Mouse (Mus musculus): ENCODE results near the gene Smcr8. TPM values are rescaled to one million over a fixed set of nuclear protein-coding genes. Genes with fewer than 3 reads are reported as not detected.

The Smcr8 gene
- total and polyA plus RNA-seq, 3 experiments, result 17.0 to 20.5 TPM; not detected in 1

DNA sequence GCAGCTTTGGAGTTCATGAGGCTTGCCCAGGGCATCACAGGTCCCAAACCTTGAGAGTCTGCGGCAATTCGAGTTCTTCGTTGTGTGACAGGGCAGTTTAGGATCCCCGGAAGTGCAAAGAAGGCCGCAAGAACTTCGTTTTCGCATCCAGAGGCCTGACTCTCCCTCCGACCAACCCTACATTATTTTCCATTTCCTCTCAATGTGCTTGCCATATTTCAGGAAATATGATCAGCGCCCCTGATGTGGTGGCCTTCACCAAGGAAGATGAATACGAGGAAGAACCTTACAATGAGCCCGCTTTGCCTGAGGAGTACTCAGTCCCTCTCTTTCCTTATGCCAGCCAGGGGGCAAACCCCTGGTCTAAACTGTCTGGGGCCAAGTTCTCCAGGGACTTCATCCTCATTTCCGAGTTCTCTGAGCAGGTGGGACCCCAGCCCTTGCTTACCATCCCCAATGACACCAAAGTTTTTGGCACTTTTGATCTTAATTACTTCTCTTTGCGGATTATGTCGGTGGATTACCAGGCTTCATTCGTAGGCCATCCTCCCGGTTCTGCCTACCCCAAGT lies 562 bp downstream of the Smcr8 start:
- Histone ChIP-seq H3K36me3 (ENCODE audit: control insufficient read depth in 1 of 2, insufficient read depth in 2 of 2, low read length in 2 of 2) (peaks cover 0 to 67% of the 10 kb centered on the region in 2 experiments; a peak in 2 of 4 replicates), H3K9me3 (replicated peaks; ENCODE audit: insufficient read depth, low read length) (no peaks in the 10 kb centered on the region)

GRCm38 (mm10) chr11:60779673-60780189 lies 2.4 kb downstream of the Smcr8 start:
- H3K4me3 ChIP-seq (ENCODE audit: control insufficient read depth in 1 of 2, insufficient read depth in 1 of 2, low read depth in 2 of 2, low read length in 2 of 2), result peak overlapping the region; percentile 43 to 57
- H3K9ac ChIP-seq (ENCODE audit: control insufficient read depth, low read depth, low read length, poor library complexity, severe bottlenecking), result peak overlapping the region; percentile 20
- H3K36me3 ChIP-seq (ENCODE audit: control insufficient read depth in 1 of 2, insufficient read depth in 2 of 2, low read length in 2 of 2), result peaks cover 2 to 55% of the 10 kb centered on the region in 2 experiments; a peak in 2 of 4 replicates
- no peaks in the 10 kb centered on the region for H3K27me3 ChIP-seq (ENCODE audit: control insufficient read depth in 1 of 2, insufficient read depth in 2 of 2, low read length in 2 of 2)
- no peak overlapping the region for H3K27ac ChIP-seq (ENCODE audit: control insufficient read depth, low read depth, low read length)
- H3K79me2 ChIP-seq (ENCODE audit: control insufficient read depth, insufficient read depth, low read length, poor library complexity), result peaks cover 84% of the 10 kb centered on the region
- peaks cover 2 to 52% of the 10 kb centered on the region in 2 experiments for H3K4me1 ChIP-seq (ENCODE audit: control insufficient read depth in 1 of 2, insufficient read depth in 2 of 2, low read length in 2 of 2)
- DNase-seq (ENCODE audit: low read depth, low spot score), result no peak
- TF ChIP-seq MAFK (IDR thresholded peaks at IDR 0.05; ENCODE audit: borderline replicate concordance, low read depth, low read length) (no peak), TBP (IDR thresholded peaks at IDR 0.05; ENCODE audit: low read depth, low read length) (no peak), TAL1 (IDR thresholded peaks at IDR 0.05; ENCODE audit: low read length) (no peak), GABPA (IDR thresholded peaks at IDR 0.05; ENCODE audit: low read depth, low read length) (no peak), MAX (IDR thresholded peaks at IDR 0.05; ENCODE audit: low read length) (no peak)
- H3K9me3 ChIP-seq (replicated peaks; ENCODE audit: insufficient read depth, low read length), result no peaks in the 10 kb centered on the region

More for the DNA sequence above, 562 bp downstream of the Smcr8 start:
- DNase-seq (ENCODE audit: low read depth, low spot score), result no peak
- Histone ChIP-seq H3K9ac (ENCODE audit: control insufficient read depth, low read depth, low read length, poor library complexity, severe bottlenecking) (peak overlapping the region; percentile 77), H3K4me3 (ENCODE audit: control insufficient read depth in 1 of 2, insufficient read depth in 1 of 2, low read depth in 2 of 2, low read length in 2 of 2) (peak overlapping the region; percentile 73 to 82), H3K27me3 (ENCODE audit: control insufficient read depth in 1 of 2, insufficient read depth in 2 of 2, low read length in 2 of 2) (no peaks in the 10 kb centered on the region), H3K27ac (ENCODE audit: control insufficient read depth, low read depth, low read length) (peak overlapping the region; percentile 87), H3K79me2 (ENCODE audit: control insufficient read depth, insufficient read depth, low read length, poor library complexity) (peaks cover 82% of the 10 kb centered on the region), H3K4me1 (ENCODE audit: control insufficient read depth in 1 of 2, insufficient read depth in 2 of 2, low read length in 2 of 2) (peaks cover 2 to 60% of the 10 kb centered on the region in 2 experiments)
- no peak for TF ChIP-seq TCF12 (IDR thresholded peaks at IDR 0.05; ENCODE audit: low read depth, low read length)
- no peak for TF ChIP-seq HCFC1 (IDR thresholded peaks at IDR 0.05; ENCODE audit: low read depth, low read length)

DNA sequence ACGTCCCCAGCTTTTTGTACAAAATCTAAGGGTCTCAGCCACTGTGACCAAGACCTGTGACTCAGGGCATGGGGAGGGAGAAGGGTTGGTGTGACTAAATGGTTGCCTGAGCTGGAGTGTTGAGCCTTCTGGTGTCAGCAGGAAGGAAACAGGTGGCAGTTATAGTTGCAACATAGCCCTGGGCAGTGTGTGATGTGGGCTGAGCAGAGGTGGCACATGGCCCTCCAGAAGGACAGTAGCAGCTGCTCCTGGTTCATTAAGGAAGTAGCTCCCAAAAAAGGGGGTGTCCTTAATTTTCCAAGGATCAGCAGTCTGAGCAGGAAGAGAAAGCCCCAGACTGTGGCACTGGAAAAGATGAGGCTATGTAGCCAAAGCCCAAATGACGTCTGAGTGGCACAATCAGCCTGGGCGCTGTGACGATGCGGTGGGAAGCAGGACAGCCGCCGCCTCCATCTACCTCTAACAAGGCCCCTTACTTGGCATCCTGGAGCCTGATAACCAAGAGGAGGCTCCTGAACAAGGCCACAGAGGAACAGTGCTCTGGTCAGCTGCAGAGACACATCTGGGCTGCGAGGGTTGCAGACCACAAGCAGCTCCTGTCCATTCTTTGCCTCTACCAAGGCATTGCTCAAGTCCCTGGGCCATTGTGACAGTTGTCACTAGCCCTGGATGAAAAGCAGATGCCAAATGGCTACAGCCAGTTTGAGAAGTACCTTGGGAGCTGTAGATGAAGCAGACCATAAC lies 7.0 kb downstream of the Smcr8 start:
- Histone ChIP-seq H3K9ac (ENCODE audit: control insufficient read depth, low read depth, low read length, poor library complexity, severe bottlenecking) (no peak overlapping the region), H3K27ac (ENCODE audit: control insufficient read depth, low read depth, low read length) (no peak overlapping the region), H3K4me1 (ENCODE audit: control insufficient read depth in 1 of 2, insufficient read depth in 2 of 2, low read length in 2 of 2) (peaks cover 2 to 28% of the 10 kb centered on the region in 2 experiments), H3K27me3 (ENCODE audit: control insufficient read depth in 1 of 2, insufficient read depth in 2 of 2, low read length in 2 of 2) (no peaks in the 10 kb centered on the region), H3K36me3 (ENCODE audit: control insufficient read depth in 1 of 2, insufficient read depth in 2 of 2, low read length in 2 of 2) (peaks cover 12 to 29% of the 10 kb centered on the region in 2 experiments), H3K4me3 (ENCODE audit: control insufficient read depth in 1 of 2, insufficient read depth in 1 of 2, low read depth in 2 of 2, low read length in 2 of 2) (no peak overlapping the region), H3K9me3 (replicated peaks; ENCODE audit: insufficient read depth, low read length) (no peaks in the 10 kb centered on the region), H3K79me2 (ENCODE audit: control insufficient read depth, insufficient read depth, low read length, poor library complexity) (peaks cover 47% of the 10 kb centered on the region)
- DNase-seq (ENCODE audit: low read depth, low spot score), result no peak
- TF ChIP-seq MXI1 (IDR thresholded peaks at IDR 0.05; ENCODE audit: low read depth, low read length) (no peak), POLR2AphosphoS2 (IDR thresholded peaks at IDR 0.05; ENCODE audit: low read length) (no peak), MYB (IDR thresholded peaks at IDR 0.05; ENCODE audit: low read depth, low read length) (no peak), RAD21 (IDR thresholded peaks at IDR 0.05; ENCODE audit: low read depth, low read length) (no peak), POLR2AphosphoS5 (IDR thresholded peaks at IDR 0.05; ENCODE audit: borderline replicate concordance, low read depth, low read length) (no peak)

All from MEL (cell line).